Mouse (Mus musculus): Measurements from ENCODE around the gene Pcgf2. TPM values are rescaled to one million over a fixed set of nuclear protein-coding genes. Genes with fewer than 3 reads are reported as not detected.
A peak's percentile ranks its signal among the peaks of the same experiment; 100 is the strongest.
"Not testable (repeated sequence)": the region's sequence is repeated elsewhere in the genome, so short reads cannot be mapped to it uniquely, and the experiment has no call there.

The Pcgf2 gene
- total RNA-seq, 1 experiment from 2014 or later = not detected

DNA sequence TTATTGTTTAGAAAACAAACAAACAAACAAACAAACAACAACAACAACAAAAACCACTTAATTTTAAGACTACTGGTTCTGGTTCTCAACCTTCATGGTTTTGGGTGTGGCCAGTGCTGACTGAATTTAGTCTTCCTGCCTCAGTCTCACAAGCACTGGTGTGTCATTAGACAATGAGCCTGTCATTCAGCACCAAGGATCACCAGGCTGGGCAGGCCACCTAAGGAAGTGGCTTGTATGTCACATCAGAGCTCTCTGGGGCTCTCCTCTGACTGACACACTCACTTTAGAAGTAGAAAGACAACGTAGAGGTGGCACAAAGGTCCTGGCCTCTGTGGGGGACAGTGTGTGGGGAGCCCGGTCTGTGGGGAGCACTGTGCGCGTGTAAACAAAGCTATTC lies 18.7 kb upstream of the Pcgf2 start:
- peak; percentile 23; the same call in 1 of the 2 replicates for ATAC-seq (ENCODE audit: extremely low read depth, insufficient number of reproducible peaks, low FRiP score, poor library complexity, severe bottlenecking)

DNA sequence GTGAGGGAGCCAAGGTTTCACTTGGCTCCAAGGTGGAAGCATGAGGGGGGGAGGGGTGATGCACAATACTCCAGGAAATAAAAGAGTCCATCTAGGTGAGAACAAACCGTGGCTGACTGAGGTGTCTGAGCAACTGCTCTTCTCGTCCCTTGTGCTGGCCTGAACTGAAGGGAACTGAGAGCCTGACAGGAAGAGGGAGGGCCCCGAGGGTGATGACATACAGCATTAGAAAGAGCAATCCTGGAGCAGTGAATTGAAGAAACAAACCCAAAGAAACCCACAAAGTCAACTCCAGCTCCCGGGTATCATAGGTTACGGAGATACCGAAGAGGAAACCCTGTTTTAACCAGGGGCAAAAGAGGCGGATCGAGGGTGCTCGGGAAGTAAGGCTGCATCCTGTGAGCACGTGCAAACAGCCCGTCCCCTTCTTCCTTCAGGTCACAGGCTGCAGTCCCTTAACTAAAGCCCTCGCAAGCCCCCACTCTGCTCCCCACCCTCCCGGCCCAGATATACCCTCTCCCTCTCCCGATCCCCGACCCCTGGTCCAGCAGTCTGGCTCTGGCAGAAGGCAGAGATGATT lies 18.1 kb upstream of the Pcgf2 start:
- peak; percentile 59 for ATAC-seq (ENCODE audit: extremely low read depth, insufficient number of reproducible peaks, low FRiP score, poor library complexity, severe bottlenecking)

DNA sequence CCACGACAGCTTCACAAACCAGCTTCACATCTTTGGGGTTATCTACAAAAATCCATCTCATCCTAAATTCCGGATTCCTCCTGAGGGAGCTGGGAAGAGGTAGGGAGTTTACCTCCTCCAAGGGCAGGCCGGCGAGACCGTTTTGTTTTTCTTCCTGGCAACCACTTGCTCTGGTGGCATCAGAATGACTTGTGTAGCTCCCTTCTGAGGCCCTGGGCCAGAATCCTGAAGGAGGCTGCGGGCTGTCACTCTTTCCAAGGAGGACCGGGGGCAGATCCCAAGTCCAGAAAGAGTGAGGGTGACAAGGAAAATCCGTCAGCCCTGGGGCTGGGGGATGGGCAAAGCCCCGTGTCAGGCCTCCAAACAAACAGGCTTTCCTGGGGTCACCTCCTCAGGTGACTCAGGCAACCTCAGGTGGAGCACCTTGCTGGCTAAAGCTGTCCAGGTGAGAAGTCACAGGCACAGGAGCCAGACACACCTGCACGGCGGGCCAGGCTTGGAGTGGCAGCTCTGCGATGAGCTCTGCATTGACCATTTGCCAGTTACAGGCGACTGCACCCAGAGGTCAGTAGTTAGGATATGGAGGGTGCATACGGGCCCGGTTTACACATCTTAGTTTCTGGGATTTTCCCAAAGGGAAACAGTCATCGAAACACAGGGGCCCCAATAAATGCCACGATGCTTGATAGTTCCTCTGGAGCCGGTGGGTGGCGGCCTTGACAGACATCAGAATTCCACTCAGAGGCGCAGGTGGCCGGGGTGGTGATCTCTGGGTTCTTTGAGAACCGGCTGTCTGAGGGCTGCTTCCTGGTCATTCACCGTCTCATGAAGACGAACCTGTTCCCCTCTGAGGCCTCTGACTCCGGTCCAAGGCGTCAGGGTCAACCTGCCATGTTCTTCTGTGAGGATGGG lies 17.3 kb upstream of the Pcgf2 start:
- ATAC-seq (ENCODE audit: extremely low read depth, insufficient number of reproducible peaks, low FRiP score, poor library complexity, severe bottlenecking) = no peak

DNA sequence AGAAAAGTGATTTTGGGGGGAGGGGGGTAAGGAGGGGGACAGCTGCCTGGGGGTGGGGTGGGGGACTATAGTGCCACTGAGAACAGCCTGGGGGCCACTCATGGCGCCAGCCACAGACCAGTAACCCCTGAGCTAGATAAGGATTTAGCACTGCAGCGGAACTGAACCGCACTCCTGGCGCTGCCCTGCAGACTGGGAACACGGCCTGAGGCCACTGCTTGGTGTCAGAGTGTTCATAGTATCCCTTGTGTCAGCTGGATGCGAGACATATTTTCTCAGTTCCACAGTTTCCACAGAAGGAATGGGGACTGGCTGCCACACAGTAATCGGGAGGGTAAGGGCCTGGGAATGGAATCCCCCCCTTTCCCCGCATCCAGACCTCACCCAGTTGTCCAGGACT lies 15.7 kb upstream of the Pcgf2 start:
- ATAC-seq (ENCODE audit: extremely low read depth, insufficient number of reproducible peaks, low FRiP score, poor library complexity, severe bottlenecking) = no peak

DNA sequence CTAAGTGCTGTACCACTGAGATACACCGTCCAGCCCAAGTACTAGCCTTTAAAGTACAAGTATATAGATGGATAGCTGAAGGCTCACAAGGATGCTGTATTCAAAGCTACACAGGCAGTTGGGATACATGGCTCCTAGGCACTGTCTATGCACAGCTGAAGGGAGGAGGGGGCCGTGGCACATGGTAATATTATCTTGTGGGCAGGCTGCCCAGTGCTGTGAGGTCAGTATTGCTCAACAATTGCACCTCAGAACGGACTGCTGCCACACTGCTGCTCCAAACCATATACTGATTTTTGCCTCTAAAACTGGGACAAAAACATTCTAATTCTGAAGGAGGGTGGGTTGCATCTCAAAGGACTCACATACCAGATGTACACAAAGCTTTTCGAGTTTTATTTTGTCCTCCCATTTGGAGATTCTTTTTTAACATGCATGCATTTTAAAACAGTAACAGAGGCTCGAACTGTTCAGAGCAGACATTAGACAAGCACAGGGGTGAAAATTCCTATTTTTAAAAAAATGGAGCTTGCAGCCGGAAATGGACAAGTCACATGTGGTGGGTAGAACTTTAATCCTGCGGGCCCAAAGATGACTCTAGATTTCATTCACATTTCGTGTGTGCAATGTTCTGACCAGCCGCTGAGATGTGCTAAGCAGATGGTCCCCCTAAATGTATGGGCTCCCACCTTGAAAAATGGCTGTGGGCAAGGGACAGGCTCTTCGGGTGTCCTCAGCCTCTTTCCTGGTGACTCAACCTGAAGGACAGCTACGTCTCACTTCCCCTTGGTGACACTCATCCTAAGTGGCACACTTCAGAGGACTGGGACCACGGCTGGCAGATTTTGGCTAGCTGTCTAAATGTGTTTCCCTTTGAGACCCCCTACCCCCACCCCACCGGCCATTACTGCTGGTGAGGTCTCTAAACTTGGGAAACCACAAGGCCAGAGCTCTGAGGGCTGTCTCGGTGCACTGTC lies 14.8 kb upstream of the Pcgf2 start:
- no peak for ATAC-seq (ENCODE audit: extremely low read depth, insufficient number of reproducible peaks, low FRiP score, poor library complexity, severe bottlenecking)

DNA sequence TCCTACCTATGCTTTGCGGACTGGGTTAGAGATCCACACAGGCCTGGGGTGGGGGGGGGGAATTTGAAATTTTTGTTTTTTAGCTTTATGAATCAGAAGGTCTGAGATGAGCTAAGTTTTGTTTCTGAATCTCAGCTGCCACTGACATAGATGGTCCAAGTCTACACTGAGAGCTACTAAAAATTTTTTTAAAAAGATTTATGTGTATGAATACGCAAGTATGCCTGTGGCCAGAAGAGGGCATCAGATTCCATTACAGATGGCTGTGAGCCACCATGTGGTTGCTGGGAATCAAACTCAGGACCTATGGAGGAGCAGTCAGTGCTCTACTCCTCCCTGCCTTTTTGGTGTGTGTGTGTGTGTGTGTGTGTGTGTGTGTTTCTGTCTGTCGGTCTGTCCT lies 14.1 kb upstream of the Pcgf2 start:
- no peak for ATAC-seq (ENCODE audit: extremely low read depth, insufficient number of reproducible peaks, low FRiP score, poor library complexity, severe bottlenecking)

DNA sequence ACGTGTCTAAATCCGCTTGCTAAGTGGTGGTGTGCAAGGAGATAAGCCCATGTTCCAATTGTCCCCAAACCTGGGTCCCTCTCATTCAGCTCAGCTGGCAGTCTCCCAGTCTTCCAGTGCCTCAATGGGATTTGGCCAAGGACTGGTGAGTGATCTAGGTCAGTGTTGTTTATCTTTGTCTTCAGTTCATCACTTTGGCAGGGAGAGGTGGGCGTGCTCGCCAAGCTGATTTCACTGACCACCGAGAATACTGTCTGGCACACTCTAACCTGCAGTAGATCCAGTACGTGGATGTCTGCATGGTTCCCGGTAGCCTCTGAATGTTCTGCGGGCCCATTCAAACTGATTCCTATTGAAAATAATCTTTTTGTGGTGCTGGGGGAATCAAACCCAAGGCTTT lies 13.6 kb upstream of the Pcgf2 start:
- ATAC-seq (ENCODE audit: extremely low read depth, insufficient number of reproducible peaks, low FRiP score, poor library complexity, severe bottlenecking) = no peak

DNA sequence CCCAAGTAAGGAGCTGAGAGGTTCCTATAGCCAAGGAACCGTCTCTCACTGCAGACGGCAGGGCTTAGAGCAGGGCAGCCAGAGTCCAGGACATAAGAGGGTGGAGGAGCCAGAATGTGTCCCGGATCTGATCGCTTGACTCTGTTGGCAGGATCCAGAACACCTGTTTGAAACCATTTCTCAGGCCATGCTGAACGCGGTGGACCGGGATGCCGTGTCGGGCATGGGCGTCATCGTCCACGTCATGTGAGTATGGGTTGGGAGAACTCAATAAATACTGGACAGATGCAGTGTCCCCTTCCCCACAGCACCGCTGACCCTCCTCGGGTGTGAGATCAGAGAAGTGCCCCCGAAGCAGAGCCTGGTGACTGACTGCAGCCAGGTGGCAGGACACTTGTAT lies 12.0 kb upstream of the Pcgf2 start:
- no peak for ATAC-seq (ENCODE audit: extremely low read depth, insufficient number of reproducible peaks, low FRiP score, poor library complexity, severe bottlenecking)

DNA sequence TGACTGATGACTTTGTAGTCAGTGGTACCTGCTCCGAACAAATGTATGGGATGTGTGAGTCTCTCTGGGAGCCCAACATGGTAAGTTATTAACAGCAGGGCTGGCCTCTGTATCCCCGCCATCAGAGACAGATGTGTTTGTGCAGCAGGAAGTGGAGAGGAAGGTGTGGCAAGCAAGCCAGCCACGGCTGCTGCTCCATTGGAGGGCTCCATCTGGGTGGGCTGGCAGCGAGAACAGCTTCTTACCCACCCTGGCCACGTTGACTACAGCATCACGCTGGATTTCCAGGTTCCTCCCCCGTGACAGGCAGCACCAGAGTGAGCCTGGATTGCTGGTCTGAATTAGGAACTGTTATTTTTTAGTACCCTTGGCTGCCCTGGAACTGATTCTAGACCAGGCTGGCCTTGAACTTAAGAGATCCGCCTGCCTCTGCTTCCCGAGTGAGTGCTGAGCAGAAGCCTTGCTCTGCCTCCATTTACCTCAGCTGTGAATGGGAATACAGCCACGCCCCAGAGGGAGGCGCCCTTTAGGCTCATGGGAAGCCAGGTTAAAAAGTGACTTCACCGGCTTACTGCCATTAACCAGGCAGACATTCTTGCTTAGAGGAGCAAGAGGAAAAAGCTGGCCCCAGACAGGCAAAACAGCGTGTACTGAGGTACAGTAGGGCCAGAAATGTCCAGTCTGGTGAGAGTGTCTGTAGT lies 11.1 kb upstream of the Pcgf2 start:
- no peak for ATAC-seq (ENCODE audit: extremely low read depth, insufficient number of reproducible peaks, low FRiP score, poor library complexity, severe bottlenecking)

DNA sequence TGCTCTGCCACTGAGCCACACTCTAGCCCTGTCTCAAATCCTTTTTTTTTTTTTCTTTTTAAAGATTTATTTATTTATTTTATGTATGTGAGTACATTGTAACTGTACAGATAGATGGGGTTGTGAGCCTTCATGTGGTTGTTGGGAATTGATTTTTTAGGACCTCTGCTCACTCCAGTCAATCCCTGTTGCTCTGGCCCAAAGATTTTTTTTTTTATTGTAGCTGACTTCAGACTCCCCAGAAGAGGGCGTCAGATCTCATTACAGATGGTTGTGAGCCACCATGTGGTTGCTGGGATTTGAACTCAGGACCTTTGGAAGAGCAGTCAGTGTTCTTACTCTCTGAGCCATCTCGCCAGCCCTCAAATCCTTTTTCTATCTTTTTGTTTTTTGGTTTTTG lies 9.8 kb upstream of the Pcgf2 start:
- ATAC-seq (ENCODE audit: extremely low read depth, insufficient number of reproducible peaks, low FRiP score, poor library complexity, severe bottlenecking) = not testable (repeated sequence)

DNA sequence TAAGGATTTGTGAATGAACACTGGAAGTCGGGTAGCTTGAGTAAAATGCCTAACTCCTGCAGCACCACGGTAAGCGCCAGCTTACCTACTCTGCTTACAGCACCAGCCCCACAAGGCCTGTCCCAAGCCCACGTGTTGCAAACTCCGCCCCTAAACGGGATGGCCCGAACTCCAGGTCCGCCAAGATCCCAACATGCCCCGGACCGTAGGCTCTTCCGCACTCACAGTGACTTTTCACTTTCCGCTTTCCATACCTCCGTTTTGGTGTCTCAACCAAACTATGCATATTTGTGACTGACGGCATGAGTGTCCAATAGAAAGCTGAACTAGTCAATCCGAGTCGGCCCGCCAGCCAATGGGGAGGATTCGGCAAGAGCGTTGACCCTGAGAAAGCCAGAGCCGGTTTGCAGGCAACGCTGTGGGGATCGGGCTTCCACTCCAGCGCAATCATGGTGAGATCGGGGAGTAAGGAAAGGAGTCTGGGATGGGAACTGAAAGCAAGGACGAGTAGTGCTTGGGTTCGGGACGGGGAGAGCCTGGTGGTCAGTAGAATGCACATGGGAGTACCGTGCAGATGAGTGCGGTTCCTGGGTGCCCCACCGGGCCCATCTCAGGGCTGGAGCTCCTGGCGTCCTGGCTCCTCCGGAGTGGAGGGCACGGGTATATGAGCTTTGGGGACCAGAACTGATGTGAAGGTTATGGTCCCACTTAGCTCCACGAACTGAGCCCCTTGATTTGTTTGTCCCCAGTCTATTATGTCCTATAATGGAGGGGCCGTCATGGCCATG lies 2.9 kb upstream of the Pcgf2 start, which contains the start of gene Psmb3:
TSS of gene Psmb3 (plus strand) at position 361 of the 788 bp plus-strand sequence.
- ATAC-seq (ENCODE audit: extremely low read depth, insufficient number of reproducible peaks, low FRiP score, poor library complexity, severe bottlenecking) = peak; percentile 87

DNA sequence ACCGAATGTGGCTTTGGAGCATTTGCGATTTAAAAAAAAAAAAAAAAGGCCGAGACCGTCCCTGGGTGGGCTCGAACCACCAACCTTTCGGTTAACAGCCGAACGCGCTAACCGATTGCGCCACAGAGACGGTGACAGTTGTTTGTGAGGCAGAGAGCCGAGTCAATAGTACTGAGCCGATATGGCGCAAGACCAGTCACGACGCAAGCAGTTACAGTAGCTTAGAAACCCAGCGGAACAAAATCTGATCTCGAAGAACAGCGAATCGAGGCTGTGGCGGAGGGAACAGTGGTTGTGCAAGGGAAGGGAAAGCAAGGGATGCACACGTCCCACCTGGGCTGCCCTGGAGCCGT lies 2.1 kb upstream of the Pcgf2 start:
- peak; percentile 56 for ATAC-seq (ENCODE audit: extremely low read depth, insufficient number of reproducible peaks, low FRiP score, poor library complexity, severe bottlenecking)

DNA sequence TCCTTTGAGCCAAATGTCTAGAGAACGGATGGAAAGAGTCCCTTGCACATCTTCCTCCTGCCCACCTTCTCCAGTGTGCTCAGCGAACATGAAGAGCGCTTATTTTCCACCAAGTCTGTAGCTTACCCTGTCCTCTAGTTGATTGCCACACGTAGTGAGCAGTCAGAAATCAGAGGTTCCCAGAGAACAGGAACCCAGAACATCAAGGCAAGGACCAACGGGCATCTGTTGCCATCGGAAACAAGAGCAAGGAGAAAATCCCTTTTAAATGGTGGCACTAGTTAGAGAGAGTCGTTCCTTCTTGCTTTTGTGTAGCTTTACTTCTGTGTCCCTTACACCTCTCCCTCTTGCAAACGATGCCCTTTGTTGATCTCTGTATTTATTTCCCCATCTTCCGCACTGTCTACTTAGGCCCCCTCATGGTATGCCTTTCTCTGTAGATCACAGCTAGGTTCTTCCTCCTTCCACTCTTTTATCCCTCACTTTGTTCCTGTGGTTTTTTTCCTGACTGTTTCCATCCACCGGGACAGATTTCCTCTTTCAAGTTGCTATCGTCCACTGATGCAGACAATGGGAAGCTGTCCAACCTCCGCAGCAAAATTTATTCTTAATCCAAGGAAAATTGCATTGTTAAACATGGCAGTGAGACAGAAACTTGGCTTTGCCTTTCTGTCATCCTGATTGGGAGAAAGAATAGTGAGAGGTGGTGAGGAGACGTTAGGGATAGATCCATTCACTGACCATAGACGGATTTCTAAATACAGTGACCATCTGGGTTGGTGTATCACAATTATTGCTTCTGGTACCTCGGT lies 1.5 kb upstream of the Pcgf2 start:
- no peak for ATAC-seq (ENCODE audit: extremely low read depth, insufficient number of reproducible peaks, low FRiP score, poor library complexity, severe bottlenecking)

DNA sequence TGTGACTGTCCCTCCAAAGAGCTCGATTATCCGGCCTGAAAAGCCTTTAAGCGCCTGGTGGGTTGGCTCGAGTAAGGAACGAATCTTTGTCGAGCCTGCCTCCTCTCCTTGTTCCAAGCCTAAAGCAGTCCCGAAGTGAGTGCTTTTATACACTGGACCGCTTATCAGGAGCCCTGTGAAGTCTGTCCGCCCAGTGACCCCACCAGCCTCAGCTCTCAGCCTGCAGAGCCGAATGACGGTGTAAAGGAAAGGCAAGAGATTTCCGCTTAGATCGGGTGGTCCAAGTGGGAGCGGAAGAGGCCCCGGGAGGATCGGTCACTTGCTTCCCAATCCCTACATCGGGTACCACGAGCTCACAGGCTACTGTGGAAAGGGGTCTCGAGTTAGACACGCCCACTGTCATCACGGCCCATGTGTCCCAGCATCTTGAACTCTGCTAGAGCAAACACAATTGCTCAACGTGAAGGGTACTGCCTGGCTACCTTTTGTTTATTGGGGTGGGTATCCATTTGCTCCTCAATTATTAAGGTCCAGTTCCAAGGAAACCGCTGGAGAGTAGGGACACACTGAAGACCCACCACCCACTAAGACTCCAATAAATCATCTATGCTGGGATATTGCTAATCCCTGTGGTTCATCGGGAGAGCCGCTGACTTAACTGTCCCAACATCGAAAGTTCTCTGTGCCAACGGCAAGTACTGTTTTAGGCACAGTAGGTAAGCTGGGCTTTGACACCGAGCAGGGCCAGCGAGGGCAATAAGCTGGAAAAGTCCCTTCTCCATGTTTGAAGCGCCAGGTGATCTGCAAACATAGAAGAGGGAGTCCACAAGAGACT lies 666 bp upstream of the Pcgf2 start:
- no peak for ATAC-seq (ENCODE audit: extremely low read depth, insufficient number of reproducible peaks, low FRiP score, poor library complexity, severe bottlenecking)

DNA sequence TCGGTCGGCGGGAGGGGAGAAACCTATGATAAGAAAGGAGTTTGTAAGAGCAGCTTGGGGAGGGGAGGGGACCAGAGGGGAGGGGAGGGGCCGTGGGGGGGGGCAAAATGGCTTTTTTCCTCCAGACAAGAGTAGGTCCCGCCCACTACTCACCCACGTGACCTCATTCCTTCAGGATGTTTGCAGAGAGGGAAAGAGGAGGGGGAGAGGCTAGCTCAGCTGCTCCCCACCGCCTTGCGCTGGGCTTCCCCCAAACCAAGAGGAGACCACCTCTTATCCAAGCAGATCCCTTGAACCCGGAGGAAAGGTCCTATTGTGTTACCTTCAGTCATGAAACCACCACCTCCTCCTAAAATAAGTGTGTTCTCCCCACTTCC lies 683 bp downstream of the Pcgf2 start:
- ATAC-seq (ENCODE audit: extremely low read depth, insufficient number of reproducible peaks, low FRiP score, poor library complexity, severe bottlenecking) = no peak

DNA sequence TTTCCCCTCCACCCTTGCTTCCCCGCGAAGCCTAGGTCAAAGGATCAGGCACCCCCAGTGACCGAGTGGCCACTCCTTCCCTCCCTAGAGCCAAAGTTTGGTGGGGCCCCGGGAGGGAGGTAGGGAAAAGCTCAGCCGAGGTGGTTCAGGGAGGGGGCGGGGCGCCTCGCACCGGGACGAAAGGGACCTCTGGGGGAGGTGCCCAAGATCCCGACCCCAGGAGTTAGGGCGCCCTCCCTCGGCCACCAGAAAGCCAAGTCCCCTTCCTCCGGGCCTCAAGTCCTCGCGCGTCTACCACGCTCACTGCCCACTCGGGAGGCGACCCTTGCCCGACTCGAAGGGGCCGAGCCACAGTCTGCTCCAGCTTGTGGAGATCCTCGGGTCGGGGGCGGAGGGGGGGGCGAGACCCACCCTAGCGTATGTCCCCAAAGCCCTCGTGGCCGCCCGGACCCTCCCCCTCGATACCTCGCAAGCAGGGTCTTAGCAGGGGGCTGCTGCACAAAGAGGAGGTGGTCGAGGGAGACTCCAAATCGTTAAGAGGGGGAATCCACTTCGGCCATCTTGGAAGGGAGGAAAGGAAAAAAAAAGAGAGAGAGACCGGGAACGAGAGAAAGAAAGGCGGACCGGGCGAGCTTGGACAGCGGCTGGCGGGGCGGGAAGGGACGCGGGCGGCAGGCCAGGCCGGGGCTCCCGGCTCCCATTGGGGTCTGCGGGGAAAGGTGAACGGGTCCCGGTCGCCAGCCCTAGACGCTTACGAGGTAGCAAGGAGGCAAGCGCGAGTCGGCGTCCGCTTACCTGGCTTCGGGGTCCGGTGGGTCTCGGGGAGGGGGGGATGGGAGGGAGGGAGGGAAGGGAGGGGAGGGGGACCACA lies 1.3 kb downstream of the Pcgf2 start:
- no peak for ATAC-seq (ENCODE audit: extremely low read depth, insufficient number of reproducible peaks, low FRiP score, poor library complexity, severe bottlenecking)
